Mouse (Mus musculus) CH12.LX (cell line): ENCODE data around the gene Acaca. TPM values are rescaled to one million over a fixed set of nuclear protein-coding genes. Genes with fewer than 3 reads are reported as not detected.

Experiments
- DNase-seq: peaks from one replicate; pipeline ENCODE4 v3.0.0-alpha.2; 2013; ENCODE audit errors: extremely low read depth
- H3K27ac ChIP-seq: 2 replicates; pipeline ENCODE4 v1.5.1; 2012; ENCODE audit warnings: low read depth, mild to moderate bottlenecking, control low read depth, moderate library complexity; ENCODE audit not compliant: insufficient read depth
- H3K27me3 ChIP-seq: replicated peaks from 2 replicates; pipeline ENCODE3; 2012; ENCODE audit warnings: inconsistent platforms
- H3K36me3 ChIP-seq, 2 experiments: replicated peaks in 1 of 2; 2 replicates each; pipeline versions ENCODE3 to v1.6.1; 2012; ENCODE audit warnings: inconsistent platforms in 1 of 2, low read length in 1 of 2, mild to moderate bottlenecking in 1 of 2, mixed read lengths in 1 of 2, moderate library complexity in 1 of 2; ENCODE audit not compliant: control insufficient read depth in 1 of 2, insufficient read depth in 1 of 2
- H3K4me1 ChIP-seq, 2 experiments: 2 replicates each; pipeline ENCODE4 v1.6.1; 2012; ENCODE audit warnings: inconsistent platforms in 1 of 2, moderate library complexity in 1 of 2; ENCODE audit not compliant: insufficient read depth in 2 of 2, control insufficient read depth in 1 of 2
- H3K4me2 ChIP-seq: 2 replicates; pipeline ENCODE4 v1.6.1; 2012; ENCODE audit warnings: low read depth, mild to moderate bottlenecking, control low read depth; ENCODE audit not compliant: poor library complexity, insufficient read depth, severe bottlenecking
- H3K4me3 ChIP-seq, 3 experiments: fragments of 150-350 bp in 1 of 3; sonication (generic) in 1 of 3; replicated peaks in 1 of 3; 2 replicates each; pipeline versions ENCODE3 to v1.5.1; 2011 to 2012; ENCODE audit warnings: low read depth in 2 of 3, low read length in 2 of 3, mild to moderate bottlenecking in 2 of 3, moderate library complexity in 2 of 3, control low read depth in 1 of 3, improper control_type of control experiment in 1 of 3, inconsistent platforms in 1 of 3, mixed read lengths in 1 of 3; ENCODE audit not compliant: poor library complexity in 1 of 3
- H3K79me2 ChIP-seq: replicated peaks from 2 replicates; pipeline ENCODE4 v1.6.1; 2012; ENCODE audit warnings: mild to moderate bottlenecking, moderate library complexity; ENCODE audit not compliant: control insufficient read depth, poor library complexity, insufficient read depth, severe bottlenecking; ENCODE audit errors: extremely low read depth
- H3K9ac ChIP-seq: 2 replicates; pipeline ENCODE4 v1.6.1; 2012; ENCODE audit warnings: low read depth, mild to moderate bottlenecking, control low read depth, moderate library complexity; ENCODE audit not compliant: insufficient read depth
- H3K9me3 ChIP-seq: replicated peaks from 2 replicates; pipeline ENCODE3; 2012; ENCODE audit warnings: low read length, inconsistent platforms, mixed read lengths
- CHD1 ChIP-seq: IDR thresholded peaks from 2 replicates; pipeline ENCODE4 v1.6.1; 2012; ENCODE audit warnings: low read depth, low read length, improper control_type of control experiment, inconsistent platforms
- CHD2 ChIP-seq: IDR thresholded peaks from 2 replicates; pipeline ENCODE4 v1.6.1; 2011; ENCODE audit warnings: low read length, improper control_type of control experiment
- E2F4 ChIP-seq: IDR thresholded peaks from 2 replicates; pipeline ENCODE4 v1.6.1; 2011; ENCODE audit warnings: low read depth, low read length, improper control_type of control experiment; ENCODE audit not compliant: insufficient replicate concordance
- ELF1 ChIP-seq: IDR thresholded peaks from 2 replicates; pipeline ENCODE4 v1.6.1; 2014; ENCODE audit warnings: low read depth, mild to moderate bottlenecking, inconsistent platforms, low read length, improper control_type of control experiment
- EP300 ChIP-seq: IDR thresholded peaks from 2 replicates; pipeline ENCODE4 v1.6.1; 2011; ENCODE audit warnings: low read length, improper control_type of control experiment
- GABPA ChIP-seq: IDR thresholded peaks from 2 replicates; pipeline ENCODE4 v1.6.1; 2012; ENCODE audit warnings: low read depth, low read length, improper control_type of control experiment, inconsistent platforms; ENCODE audit not compliant: insufficient replicate concordance
- HCFC1 ChIP-seq: IDR thresholded peaks from 2 replicates; pipeline ENCODE4 v1.6.1; 2012; ENCODE audit warnings: low read depth, mild to moderate bottlenecking, inconsistent platforms, low read length, improper control_type of control experiment
- IRF4 ChIP-seq: IDR thresholded peaks from 2 replicates; pipeline ENCODE4 v1.6.1; 2014; ENCODE audit warnings: low read depth, mild to moderate bottlenecking, inconsistent platforms, low read length, improper control_type of control experiment
- JUND ChIP-seq: conservative IDR thresholded peaks from 2 replicates; pipeline ENCODE4 v1.6.1; 2011; ENCODE audit warnings: low read depth, low read length, improper control_type of control experiment
- MAFK ChIP-seq: IDR thresholded peaks from 2 replicates; pipeline ENCODE4 v1.6.1; 2011; ENCODE audit warnings: low read length, improper control_type of control experiment; ENCODE audit not compliant: insufficient replicate concordance
- MAX ChIP-seq: IDR thresholded peaks from 2 replicates; pipeline ENCODE4 v1.6.1; 2011; ENCODE audit warnings: low read length, improper control_type of control experiment
- MEF2A ChIP-seq: IDR thresholded peaks from 2 replicates; pipeline ENCODE4 v1.6.1; 2014; ENCODE audit warnings: low read depth, mild to moderate bottlenecking, inconsistent platforms, low read length, improper control_type of control experiment, borderline replicate concordance
- NELFE ChIP-seq: IDR thresholded peaks from 2 replicates; pipeline ENCODE4 v1.6.1; 2011; ENCODE audit warnings: low read depth, low read length, improper control_type of control experiment
- PAX5 ChIP-seq: IDR thresholded peaks from 2 replicates; pipeline ENCODE4 v1.6.1; 2012; ENCODE audit warnings: low read length, inconsistent platforms, mixed read lengths
- SIN3A ChIP-seq: IDR thresholded peaks from 2 replicates; pipeline ENCODE4 v1.6.1; 2012; ENCODE audit warnings: low read length, improper control_type of control experiment, inconsistent platforms
- TBP ChIP-seq: conservative IDR thresholded peaks from 2 replicates; pipeline ENCODE4 v1.6.1; 2011; ENCODE audit warnings: low read depth, low read length, improper control_type of control experiment
- TCF12 ChIP-seq: IDR thresholded peaks from 2 replicates; pipeline ENCODE4 v1.6.1; 2014; ENCODE audit warnings: low read depth, mild to moderate bottlenecking, inconsistent platforms, low read length, improper control_type of control experiment
- UBTF ChIP-seq: IDR thresholded peaks from 2 replicates; pipeline ENCODE4 v1.6.1; 2012; ENCODE audit warnings: low read depth, mild to moderate bottlenecking, inconsistent platforms, low read length, improper control_type of control experiment, moderate library complexity
- USF1 ChIP-seq: IDR thresholded peaks from 2 replicates; pipeline ENCODE4 v1.6.1; 2014; ENCODE audit warnings: low read depth, mild to moderate bottlenecking, inconsistent platforms, low read length, improper control_type of control experiment
- ZKSCAN1 ChIP-seq: IDR thresholded peaks from 2 replicates; pipeline ENCODE4 v1.6.1; 2012; ENCODE audit warnings: low read depth, inconsistent platforms, low read length, improper control_type of control experiment, borderline replicate concordance
- ZNF384 ChIP-seq: IDR thresholded peaks from 2 replicates; pipeline ENCODE4 v1.6.1; 2012; ENCODE audit warnings: low read depth, low read length, improper control_type of control experiment, inconsistent platforms
- dilution Hi-C: fragments of 300-500 bp; cut with MboI; formaldehyde crosslinking; loops from 2 replicates; pipeline ENCODE4 v1.14.3; 2020; ENCODE audit warnings: low sequenced_read_pairs; ENCODE audit not compliant: extremely low pct_unique_long_range_greater_than_20kb, extremely low pct_ligation_motif_present
- in situ Hi-C: fragments of 300-500 bp; cut with MboI; formaldehyde crosslinking; loops from 3 replicates; pipeline ENCODE4 v1.14.3; 2019; ENCODE audit warnings: low sequenced_read_pairs, low pct_ligation_motif_present, low pct_unique_long_range_greater_than_20kb, mixed read lengths
- polyA plus RNA-seq: library from polyadenylated mRNA; unstranded; fragments of >175 nt; gene quantifications from 2 replicates; pipeline ENCODE4 v1.2.1, GENCODE M21; 2012; ENCODE audit warnings: low read depth; ENCODE audit not compliant: insufficient read length
- total RNA-seq, 2 experiments: library from RNA; depleted of rRNA; stranded (reverse); fragments of 300-350 nt in 1 of 2; fragments of >200 nt in 1 of 2; gene quantifications; 2 replicates each; pipeline ENCODE4 v1.2.3; 2012 to 2014

Gene Acaca
- total and polyA plus RNA-seq, 3 experiments: 36.9 to 62.6 (median 61.7) TPM

DNA sequence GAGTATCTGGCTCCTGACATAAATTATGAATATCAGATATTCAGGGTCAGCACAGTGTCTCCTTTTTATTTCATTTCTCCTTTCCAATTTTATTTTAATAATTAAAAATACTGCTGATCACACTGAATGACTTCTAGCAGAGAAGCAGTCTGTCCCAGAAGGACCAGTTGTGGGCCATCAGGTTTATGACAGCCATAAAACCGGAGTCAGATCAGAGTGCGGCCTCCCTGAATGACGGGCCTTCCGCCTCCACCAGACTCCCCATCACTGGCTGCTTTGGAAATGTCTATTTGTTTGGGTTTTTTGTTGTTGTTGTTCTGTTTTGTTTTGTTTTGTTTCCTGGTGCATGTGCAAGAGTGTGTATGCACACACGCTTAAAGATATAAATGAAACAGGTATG, 232.1 kb downstream of the Acaca start:
- dilution Hi-C loops (no loop called here), in situ Hi-C loops (no loop called here)
- no peaks in the 10 kb centered on the region for H3K9me3 ChIP-seq

DNA sequence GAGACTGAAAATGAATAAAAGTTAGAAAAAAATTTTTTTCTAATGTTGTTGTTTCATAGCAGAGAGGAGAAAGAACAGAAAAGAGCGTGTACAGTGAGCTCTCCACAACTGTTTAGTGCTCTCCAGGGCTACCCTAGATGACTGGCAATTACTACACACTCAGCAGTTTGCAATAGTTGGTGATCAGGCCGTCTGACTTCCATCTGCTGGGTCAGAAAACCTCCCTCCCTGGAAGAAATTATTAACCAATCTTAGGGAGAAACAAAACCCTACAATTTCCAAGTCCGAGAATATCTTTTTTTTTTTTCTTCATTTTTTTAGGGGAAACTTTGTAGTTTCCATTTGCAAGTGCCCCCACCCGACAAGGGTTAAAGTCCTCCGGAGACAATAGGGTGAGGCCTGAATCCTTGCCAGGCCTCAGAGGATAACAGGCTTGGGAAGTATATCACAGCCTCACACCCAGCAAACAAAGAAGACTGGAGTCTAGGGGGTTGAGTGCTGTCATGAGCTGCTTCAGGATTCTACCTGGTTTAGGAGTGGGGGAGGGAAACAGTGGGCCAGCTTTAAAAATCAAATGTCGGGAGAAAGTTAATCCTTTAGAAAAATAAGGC, 233.3 kb downstream of the Acaca start:
- H3K9ac ChIP-seq: no peak overlapping the region
- TF ChIP-seq CHD1 (no peak), ZNF384 (no peak), MAFK (0 out of 2 replicates have a peak, but pooled peaks have one; percentile 12), JUND (no peak), IRF4 (no peak)
- TF ChIP-seq, all 38 proteins: peak for 1
- Histone ChIP-seq H3K36me3 (peaks cover 13 to 75% of the 10 kb centered on the region in 2 experiments), H3K27ac (no peak overlapping the region), H3K4me2 (no peak overlapping the region), H3K4me3 (no peak overlapping the region), H3K79me2 (no peaks in the 10 kb centered on the region), H3K4me1 (no peaks in the 10 kb centered on the region), H3K27me3 (no peaks in the 10 kb centered on the region), H3K9me3 (no peaks in the 10 kb centered on the region)
- in situ Hi-C loops: no loop called here
- no peak for DNase-seq
- dilution Hi-C loops: no loop called here

More for the DNA sequence above, 232.1 kb downstream of the Acaca start:
- Histone ChIP-seq H3K79me2 (no peaks in the 10 kb centered on the region), H3K4me2 (no peak overlapping the region), H3K36me3 (peaks cover 13 to 74% of the 10 kb centered on the region in 2 experiments), H3K4me1 (no peaks in the 10 kb centered on the region), H3K27ac (no peak overlapping the region), H3K4me3 (no peak overlapping the region), H3K9ac (no peak overlapping the region)
- TF ChIP-seq ZKSCAN1 (no peak), IRF4 (no peak), MAFK (no peak), EP300 (no peak), NELFE (no peak), CHD2 (no peak), SIN3A (no peak), PAX5 (no peak), MEF2A (no peak), ELF1 (no peak), USF1 (no peak), MAX (no peak), TBP (no peak), CHD1 (no peak), HCFC1 (no peak), GABPA (no peak), UBTF (no peak), TCF12 (no peak), E2F4 (no peak)
- TF ChIP-seq, all 38 proteins: peak for 0
- H3K27me3 ChIP-seq: no peaks in the 10 kb centered on the region
- DNase-seq: no peak
